Mouse (Mus musculus): Measurements from ENCODE around the gene Retnlb. TPM values are rescaled to one million over a fixed set of nuclear protein-coding genes. Genes with fewer than 3 reads are reported as not detected.

Retnlb gene
- not detected in 2 replicates for polyA plus RNA-seq (2012; rRNA removed)

DNA sequence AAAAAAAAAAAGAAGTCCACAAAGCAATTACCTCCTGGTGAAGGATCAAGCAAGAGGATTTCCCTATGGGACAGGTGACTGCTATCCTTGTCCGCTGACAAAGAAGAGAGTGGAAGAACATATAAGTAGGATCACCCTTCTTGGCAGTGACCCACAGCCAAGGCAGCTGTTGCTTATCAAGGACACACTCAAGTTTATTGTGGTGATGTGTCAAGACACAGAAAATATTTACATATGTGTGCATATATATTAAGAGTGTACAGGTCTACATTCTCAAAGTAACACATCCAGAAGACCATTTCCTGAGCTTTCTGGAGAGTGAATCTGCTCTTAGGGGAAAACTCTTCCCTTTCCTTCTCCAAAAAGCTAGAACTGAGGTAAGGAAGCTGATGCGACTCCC lies at the start of gene Retnlb:
Gene Retnlb (plus strand): TSS at position 162 of the 400 bp plus-strand sequence.

DNA sequence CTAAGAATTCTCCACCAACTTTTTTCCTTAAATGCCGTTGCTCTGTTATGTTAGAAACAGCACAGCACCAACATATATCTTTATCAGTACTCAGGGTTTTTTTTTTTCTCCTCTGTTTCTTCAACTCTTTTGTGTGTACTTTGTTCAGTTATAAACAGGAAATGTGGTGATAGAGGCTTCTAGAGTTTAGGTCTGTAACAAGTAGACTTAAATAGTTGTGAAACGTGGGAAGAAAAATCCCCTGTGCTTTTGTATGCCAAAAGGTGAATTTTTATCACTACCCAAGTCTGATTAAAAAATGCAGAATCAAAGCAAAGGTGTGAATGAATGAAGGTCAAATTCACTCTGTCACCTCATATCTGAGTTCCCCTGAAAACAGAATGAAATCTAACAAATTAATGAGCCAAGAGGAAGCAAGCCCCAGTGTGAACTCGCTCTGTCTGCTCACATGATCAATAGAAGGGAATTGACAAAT lies 44.6 kb upstream of the Retnlb start, which contains the start of gene Trat1:
Gene Trat1 (minus strand): TSS at position 51 of the 475 bp plus-strand sequence.

DNA sequence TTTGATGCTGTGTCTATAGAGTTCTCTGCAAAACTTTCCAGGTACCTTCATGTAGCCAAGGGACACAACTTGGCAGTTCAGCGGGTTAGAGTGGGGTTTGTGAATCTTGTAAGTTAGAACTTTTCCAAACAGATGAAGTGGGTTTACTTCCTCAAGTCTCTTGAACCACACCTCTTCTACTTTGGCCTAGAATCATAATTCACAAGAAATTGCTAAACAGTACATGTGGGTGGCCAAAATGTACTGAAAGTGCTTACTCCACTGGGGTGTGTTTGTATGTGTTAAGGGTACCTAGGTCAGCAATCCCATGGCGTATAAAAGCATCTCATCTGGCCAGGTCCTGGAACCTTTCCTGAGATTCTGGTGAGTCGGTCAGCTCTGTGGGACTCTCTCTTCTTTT lies 25.6 kb downstream of the Retnlb start, which contains the start of gene Retnla:
Gene Retnla (plus strand): TSS at position 286 of the 400 bp plus-strand sequence.

Other genes starting within 250 kb of the Retnlb start
- 0.01 and 0.03 TPM in 2 replicates for gene Trat1, start 44.8 kb upstream of the Retnlb start, polyA plus RNA-seq (2012; rRNA removed)
- not detected in 2 replicates for gene Retnla, start 25.7 kb downstream of the Retnlb start, polyA plus RNA-seq (2012; rRNA removed)
- gene Retnlg, start 55.8 kb downstream of the Retnlb start, polyA plus RNA-seq (2012; rRNA removed) = 3.1 and 3.5 TPM in 2 replicates
- 6.2 and 7.2 TPM in 2 replicates for gene Dzip3, start 177.3 kb downstream of the Retnlb start, polyA plus RNA-seq (2012; rRNA removed)
- gene Cip2a, start 177.3 kb downstream of the Retnlb start, polyA plus RNA-seq (2012; rRNA removed) = 22.8 and 26.9 TPM in 2 replicates
- not detected in 2 replicates for gene Myh15, start 240.6 kb downstream of the Retnlb start, polyA plus RNA-seq (2012; rRNA removed)